Mouse (Mus musculus) cortical plate, adult 2 months (tissue): ENCODE results near the gene Il21r. TPM values are rescaled to one million over a fixed set of nuclear protein-coding genes. Genes with fewer than 3 reads are reported as not detected.

Experiments used
- H3K27ac ChIP-seq: fragments of 200-500 bp; 2 replicates; pipeline ENCODE4 v1.5.1; 2012; ENCODE audit warnings: low read length, control low read depth, inconsistent platforms; ENCODE audit not compliant: insufficient read depth
- H3K4me1 ChIP-seq: fragments of 200-500 bp; 2 replicates; pipeline ENCODE4 v1.6.1; 2011; ENCODE audit warnings: low read length; ENCODE audit not compliant: control insufficient read depth, insufficient read depth
- H3K4me3 ChIP-seq: fragments of 200-500 bp; 2 replicates; pipeline ENCODE4 v1.5.1; 2011; ENCODE audit warnings: mild to moderate bottlenecking, low read length, control low read depth; ENCODE audit not compliant: insufficient read depth
- CTCF ChIP-seq: fragments of 200-500 bp; IDR thresholded peaks from 2 replicates; pipeline ENCODE4 v1.5.1; 2011; ENCODE audit warnings: mild to moderate bottlenecking, control low read depth, low read length; ENCODE audit not compliant: insufficient read depth; ENCODE audit errors: extremely low read depth
- POLR2A ChIP-seq: fragments of 200-500 bp; IDR thresholded peaks from 2 replicates; pipeline ENCODE4 v1.6.1; 2011; ENCODE audit warnings: mild to moderate bottlenecking, low read length, control low read depth; ENCODE audit not compliant: insufficient read depth; ENCODE audit errors: extremely low read depth
- polyA plus RNA-seq: library from polyadenylated mRNA; depleted of rRNA; stranded (reverse); fragments of >200 nt; gene quantifications from 2 replicates; pipeline ENCODE4 v1.2.3, GENCODE M21; 2012

Gene Il21r
- polyA plus RNA-seq, 1 experiment: 1.5 TPM

GRCm38 (mm10) chr7:125599373-125599973, 3.8 kb upstream of the Il21r start:
- Histone ChIP-seq H3K4me3 (no peak overlapping the region), H3K27ac (no peak overlapping the region; the same call in 1 of the 2 replicates), H3K4me1 (no peaks in the 10 kb centered on the region)
- TF ChIP-seq CTCF: no peak

- Histone ChIP-seq H3K27ac (no peak overlapping the region), H3K4me1 (no peaks in the 10 kb centered on the region), H3K4me3 (no peak overlapping the region)
- TF ChIP-seq POLR2A: no peak
- TF ChIP-seq CTCF: no peak
Observed at GRCm38 (mm10) chr7:125600136-125600535, 3.1 kb upstream of the Il21r start.

- TF ChIP-seq POLR2A (no peak), CTCF (no peak)
- peak overlapping the region; percentile 49; the same call in 1 of the 2 replicates for H3K27ac ChIP-seq
Observed at GRCm38 (mm10) chr7:125600612-125601279, 2.5 kb upstream of the Il21r start.

GRCm38 (mm10) chr7:125601280-125601670, 2.0 kb upstream of the Il21r start:
- peak overlapping the region; percentile 49; the same call in 1 of the 2 replicates for H3K27ac ChIP-seq
- TF ChIP-seq CTCF (no peak), POLR2A (no peak)
- H3K4me1 ChIP-seq: no peaks in the 10 kb centered on the region
- H3K4me3 ChIP-seq: no peak overlapping the region

More at GRCm38 (mm10) chr7:125600612-125601279, 2.5 kb upstream of the Il21r start:
- Histone ChIP-seq H3K4me3 (no peak overlapping the region), H3K4me1 (no peaks in the 10 kb centered on the region)

GRCm38 (mm10) chr7:125601821-125602448, 1.3 kb upstream of the Il21r start:
- Histone ChIP-seq H3K4me3 (no peak overlapping the region), H3K27ac (no peak overlapping the region)

GRCm38 (mm10) chr7:125604362-125605319, 1.4 kb downstream of the Il21r start:
- H3K4me3 ChIP-seq: no peak overlapping the region
- TF ChIP-seq CTCF (no peak), POLR2A (no peak)
- no peak overlapping the region for H3K27ac ChIP-seq
- no peaks in the 10 kb centered on the region for H3K4me1 ChIP-seq

More at GRCm38 (mm10) chr7:125601821-125602448, 1.3 kb upstream of the Il21r start:
- TF ChIP-seq POLR2A: no peak
- no peak for TF ChIP-seq CTCF
- no peaks in the 10 kb centered on the region for H3K4me1 ChIP-seq

- Histone ChIP-seq H3K4me1 (no peaks in the 10 kb centered on the region), H3K27ac (no peak overlapping the region), H3K4me3 (no peak overlapping the region)
- TF ChIP-seq CTCF (no peak), POLR2A (no peak)
Observed at GRCm38 (mm10) chr7:125605725-125606139, 2.5 kb downstream of the Il21r start.

- TF ChIP-seq CTCF: no peak
- no peak for TF ChIP-seq POLR2A
Observed at GRCm38 (mm10) chr7:125606265-125607164, 3.3 kb downstream of the Il21r start.

More at GRCm38 (mm10) chr7:125606265-125607164, 3.3 kb downstream of the Il21r start:
- Histone ChIP-seq H3K4me3 (no peak overlapping the region), H3K4me1 (no peaks in the 10 kb centered on the region), H3K27ac (no peak overlapping the region)
